Comparison of ENCODE assay signal across 25 mouse cellular contexts in the genomic region with DNA sequence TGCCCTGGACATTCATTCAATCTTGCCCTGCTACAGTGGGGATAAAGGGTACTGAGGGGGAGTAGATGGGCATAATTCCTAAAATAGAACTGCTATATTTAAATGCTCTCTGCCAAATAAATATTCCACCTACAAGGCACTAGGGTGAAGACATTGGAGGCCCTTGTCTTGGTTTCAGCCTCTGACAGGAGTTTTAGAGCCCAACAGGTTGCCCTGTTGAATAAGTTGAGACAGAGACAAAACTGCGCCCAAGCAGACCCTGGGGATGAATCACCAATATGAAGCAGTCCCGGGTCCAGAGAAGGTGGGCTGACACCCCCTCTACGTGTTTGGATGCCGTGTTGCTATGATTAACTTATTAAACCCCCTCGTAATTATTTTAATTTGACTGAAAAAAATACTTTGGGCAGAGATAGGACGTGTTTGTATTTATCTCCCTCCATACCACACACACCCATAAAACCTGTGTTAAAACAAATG. TPM values are rescaled to one million over a fixed set of nuclear protein-coding genes. Genes with fewer than 3 reads are reported as not detected.
DNase-seq lines count a peak whose midpoint lies in the region; ATAC-seq and TF ChIP-seq lines count a peak whose summit lies in the region.
"Had no signal": no experiment of that assay in that cellular context is flagged by ENCODE, and none has a peak within 500 bp of the region (broad histone marks: within the 10 kb centered on the region; RNA-seq: fewer than 3 reads in every experiment).

No protein-coding gene starts in this region.

- no peak overlapping the region for H3K4me2 ChIP-seq in limb, embryonic 11.5 days (ENCODE audit: low read depth, severe bottlenecking)
- H3K4me2 ChIP-seq in forebrain, embryonic 11.5 days (ENCODE audit: low read depth, low read length, severe bottlenecking): peak overlapping the region; percentile 43; the same call in 1 of the 2 replicates
- no peak overlapping the region for H3K4me2 ChIP-seq in forebrain, postnatal 0 days (ENCODE audit: low read depth)
- 0 out of 2 replicates have a peak overlapping the region, but pooled peaks have one; percentile 53 for H3K4me2 ChIP-seq in midbrain, embryonic 14.5 days (ENCODE audit: low read length)
- H3K4me2 ChIP-seq: embryonic facial prominence, embryonic 15.5 days; kidney, embryonic 15.5 days; limb, embryonic 13.5 days; liver, embryonic 13.5 days; lung, embryonic 14.5 days had no signal

- no peaks in the 10 kb centered on the region for H3K9me3 ChIP-seq in limb, embryonic 11.5 days (ENCODE audit: control insufficient read depth, low read length)
- no peaks in the 10 kb centered on the region for H3K9me3 ChIP-seq in limb, embryonic 10.5 days (replicated peaks)
- H3K9me3 ChIP-seq in forebrain, embryonic 11.5 days (ENCODE audit: control insufficient read depth, low read length): no peaks in the 10 kb centered on the region
- H3K9me3 ChIP-seq in forebrain, postnatal 0 days (ENCODE audit: low read length): no peaks in the 10 kb centered on the region
- no peaks in the 10 kb centered on the region for H3K9me3 ChIP-seq in midbrain, embryonic 14.5 days (ENCODE audit: control insufficient read depth, low read length)
- H3K9me3 ChIP-seq: embryonic facial prominence, embryonic 15.5 days; kidney, embryonic 15.5 days; limb, embryonic 13.5 days; liver, embryonic 13.5 days had no signal

- ATAC-seq in limb, embryonic 11.5 days (ENCODE audit: insufficient number of reproducible peaks, low FRiP score, low TSS enrichment, low read depth): no peak
- ATAC-seq in forebrain, embryonic 11.5 days (replicated peaks; ENCODE audit: low FRiP score): peak; percentile 1; the same call in 1 of the 2 replicates
- ATAC-seq in forebrain, postnatal 0 days: no peak
- no peak for ATAC-seq in midbrain, embryonic 14.5 days (ENCODE audit: low FRiP score, low TSS enrichment)
- ATAC-seq: intestine, postnatal 0 days had no signal

- H3K27ac ChIP-seq in limb, embryonic 11.5 days (replicated peaks; ENCODE audit: low read depth, low read length): no peak overlapping the region
- no peak overlapping the region for H3K27ac ChIP-seq in limb, embryonic 10.5 days
- peak overlapping the region; percentile 69 for H3K27ac ChIP-seq in forebrain, embryonic 11.5 days (ENCODE audit: low read depth, low read length)
- peak overlapping the region; percentile 9; the same call in 1 of the 2 replicates for H3K27ac ChIP-seq in forebrain, postnatal 0 days (ENCODE audit: low read depth, low read length)
- H3K27ac ChIP-seq in midbrain, embryonic 14.5 days (replicated peaks; ENCODE audit: low read depth, low read length): no peak overlapping the region; the same call in 1 of the 2 replicates
- H3K27ac ChIP-seq: embryonic facial prominence, embryonic 15.5 days; heart, adult 2 months; kidney, embryonic 15.5 days; left cerebral cortex, adult 2 months; limb, embryonic 13.5 days; liver, embryonic 13.5 days had no signal

- peaks cover 31% of the 10 kb centered on the region for H3K4me1 ChIP-seq in limb, embryonic 11.5 days (ENCODE audit: control insufficient read depth, insufficient read depth, low read length)
- peaks cover 66% of the 10 kb centered on the region for H3K4me1 ChIP-seq in limb, embryonic 10.5 days
- H3K4me1 ChIP-seq in forebrain, embryonic 11.5 days (replicated peaks; ENCODE audit: control insufficient read depth, insufficient read depth, low read length): peaks cover 20% of the 10 kb centered on the region
- no peaks in the 10 kb centered on the region for H3K4me1 ChIP-seq in forebrain, postnatal 0 days (ENCODE audit: insufficient read depth)
- peaks cover 7% of the 10 kb centered on the region; the same call in 1 of the 2 replicates for H3K4me1 ChIP-seq in midbrain, embryonic 14.5 days (ENCODE audit: control insufficient read depth, insufficient read depth, low read length)
- H3K4me1 ChIP-seq: liver, embryonic 13.5 days had no signal

- H3K4me3 ChIP-seq in limb, embryonic 11.5 days (ENCODE audit: low read depth, low read length): no peak overlapping the region
- no peak overlapping the region for H3K4me3 ChIP-seq in limb, embryonic 10.5 days
- H3K4me3 ChIP-seq in forebrain, embryonic 11.5 days (ENCODE audit: low read depth, low read length): no peak overlapping the region
- no peak overlapping the region for H3K4me3 ChIP-seq in forebrain, postnatal 0 days (ENCODE audit: low read depth, low read length)
- H3K4me3 ChIP-seq in midbrain, embryonic 14.5 days (replicated peaks; ENCODE audit: low read depth, low read length): no peak overlapping the region
- H3K4me3 ChIP-seq: embryonic facial prominence, embryonic 15.5 days; heart, adult 2 months; kidney, embryonic 15.5 days; left cerebral cortex, adult 2 months; limb, embryonic 13.5 days; liver, embryonic 13.5 days had no signal

- H3K36me3 ChIP-seq in limb, embryonic 11.5 days (ENCODE audit: control insufficient read depth, insufficient read depth, low read length): no peaks in the 10 kb centered on the region
- H3K36me3 ChIP-seq in limb, embryonic 10.5 days: no peaks in the 10 kb centered on the region
- no peaks in the 10 kb centered on the region for H3K36me3 ChIP-seq in forebrain, embryonic 11.5 days (ENCODE audit: control insufficient read depth, insufficient read depth, low read length)
- H3K36me3 ChIP-seq in forebrain, postnatal 0 days (ENCODE audit: insufficient read depth): no peaks in the 10 kb centered on the region
- no peaks in the 10 kb centered on the region for H3K36me3 ChIP-seq in midbrain, embryonic 14.5 days (ENCODE audit: control insufficient read depth, insufficient read depth, low read length)
- H3K36me3 ChIP-seq: embryonic facial prominence, embryonic 15.5 days; kidney, embryonic 15.5 days; limb, embryonic 13.5 days; liver, embryonic 13.5 days had no signal

- H3K27me3 ChIP-seq in limb, embryonic 11.5 days (ENCODE audit: control insufficient read depth, insufficient read depth, low read length): peaks cover 72% of the 10 kb centered on the region
- peaks cover 100% of the 10 kb centered on the region for H3K27me3 ChIP-seq in limb, embryonic 10.5 days (ENCODE audit: low read depth, poor library complexity, severe bottlenecking)
- H3K27me3 ChIP-seq in forebrain, embryonic 11.5 days (ENCODE audit: control insufficient read depth, insufficient read depth, low read length): peaks cover 71% of the 10 kb centered on the region
- H3K27me3 ChIP-seq in forebrain, postnatal 0 days (ENCODE audit: insufficient read depth, low read length): peaks cover 86% of the 10 kb centered on the region
- H3K27me3 ChIP-seq in midbrain, embryonic 14.5 days (ENCODE audit: control insufficient read depth, insufficient read depth, low read length): peaks cover 96% of the 10 kb centered on the region

- peak; percentile 38 for DNase-seq in limb, embryonic 11.5 days (ENCODE audit: low spot score)
- DNase-seq in limb, embryonic 10.5 days (ENCODE audit: low spot score): no peak
- DNase-seq in forebrain, embryonic 11.5 days (ENCODE audit: low spot score): no peak
- peak; percentile 50 for DNase-seq in forebrain, postnatal 0 days
- peak; percentile 46 for DNase-seq in midbrain, embryonic 14.5 days
- no peak for DNase-seq in frontal cortex, postnatal 36 days (ENCODE audit: low spot score in 2 of 2)
- no peak for DNase-seq in Muller cell, postnatal 12 days (ENCODE audit: inconsistent ontology term)
- no peak for DNase-seq in thymus, postnatal 14 days
- DNase-seq: adrenal gland, adult 8-10 months; cerebellum, adult 8-10 months; gastrocnemius, postnatal 10 days; heart, adult 2 months; heart, postnatal 4 days; layer of hippocampus, adult 9-11 months; liver, embryonic 13.5 days; lung, embryonic 14.5 days; lung, postnatal 4 days; right cerebral cortex, adult 18-20 months; thymus, adult 18-20 months had no signal

- WGBS in limb, embryonic 11.5 days: 4% methylated on average over 6 of the region's 6 CpGs
- 6% methylated on average over 6 of the region's 6 CpGs for WGBS in limb, embryonic 10.5 days
- 2% methylated on average over 6 of the region's 6 CpGs for WGBS in forebrain, embryonic 11.5 days
- WGBS in forebrain, postnatal 0 days: 1% methylated on average over 6 of the region's 6 CpGs
- WGBS in midbrain, embryonic 14.5 days: 5% methylated on average over 6 of the region's 6 CpGs

- no peak for TF ChIP-seq CTCF in forebrain, postnatal 0 days (IDR thresholded peaks at IDR 0.05; ENCODE audit: low read depth)

- H3K9ac ChIP-seq in limb, embryonic 11.5 days (ENCODE audit: low read length): no peak overlapping the region
- H3K9ac ChIP-seq in forebrain, embryonic 11.5 days (ENCODE audit: low read length): no peak overlapping the region
- no peak overlapping the region for H3K9ac ChIP-seq in forebrain, postnatal 0 days
- no peak overlapping the region for H3K9ac ChIP-seq in midbrain, embryonic 14.5 days (replicated peaks; ENCODE audit: low read length)
- H3K9ac ChIP-seq: embryonic facial prominence, embryonic 15.5 days; kidney, embryonic 15.5 days; limb, embryonic 13.5 days; liver, embryonic 13.5 days; lung, embryonic 14.5 days had no signal

RNA-seq across cellular contexts. Expression of a gene that starts 37.5 kb away (rescaled TPM):
- polyA plus RNA-seq in limb, embryonic 11.5 days (2014; fragmentation: Nextera tagmentation; extraction: Ambion mirVana): 71.4 and 79.5 TPM in 2 replicates
- polyA plus RNA-seq in limb, embryonic 10.5 days (2016; fragmentation: Nextera tagmentation; extraction: Ambion mirVana): 48.0 and 56.8 TPM in 2 replicates
- polyA plus RNA-seq in forebrain, embryonic 11.5 days (2014; fragmentation: Nextera tagmentation; extraction: Ambion mirVana): 124 and 137 TPM in 2 replicates
- 23.7 and 49.9 TPM in 2 replicates for total RNA-seq in forebrain, postnatal 0 days (2014; rRNA removed)
- polyA plus RNA-seq in forebrain, postnatal 0 days (2015; fragmentation: Nextera tagmentation; extraction: Ambion mirVana): 46.4 and 92.8 TPM in 2 replicates
- polyA plus RNA-seq in midbrain, embryonic 14.5 days (2014; fragmentation: Nextera tagmentation; extraction: Ambion mirVana): 113 and 120 TPM in 2 replicates
- total RNA-seq: common myeloid progenitor, adult 5-6 weeks had no signal

Comparison
In these comparisons a context has a peak if more than half of its experiments do, and no peak if none do; other contexts are left out.
1. DNase-seq: peak in limb, embryonic 11.5 days (single experiment), forebrain, postnatal 0 days (single experiment) and midbrain, embryonic 14.5 days (single experiment); none in limb, embryonic 10.5 days (single experiment), forebrain, embryonic 11.5 days (single experiment), frontal cortex, postnatal 36 days (0 of 2), Muller cell, postnatal 12 days (single experiment) and thymus, postnatal 14 days (single experiment).
2. H3K4me2 ChIP-seq: peak in forebrain, embryonic 11.5 days (single experiment) and midbrain, embryonic 14.5 days (single experiment); none in limb, embryonic 11.5 days (single experiment) and forebrain, postnatal 0 days (single experiment).
3. H3K27ac ChIP-seq: peak in forebrain, embryonic 11.5 days (single experiment) and forebrain, postnatal 0 days (single experiment); none in limb, embryonic 11.5 days (single experiment), limb, embryonic 10.5 days (single experiment) and midbrain, embryonic 14.5 days (single experiment).